Mouse (Mus musculus): ENCODE measurements at regions not wholly inside any gene's neighbourhood (a gene's known extent, or its start where the extent isn't known, plus 50 kb on each side); places are given as distances from the start of the nearest gene placed in this dataset.

DNA sequence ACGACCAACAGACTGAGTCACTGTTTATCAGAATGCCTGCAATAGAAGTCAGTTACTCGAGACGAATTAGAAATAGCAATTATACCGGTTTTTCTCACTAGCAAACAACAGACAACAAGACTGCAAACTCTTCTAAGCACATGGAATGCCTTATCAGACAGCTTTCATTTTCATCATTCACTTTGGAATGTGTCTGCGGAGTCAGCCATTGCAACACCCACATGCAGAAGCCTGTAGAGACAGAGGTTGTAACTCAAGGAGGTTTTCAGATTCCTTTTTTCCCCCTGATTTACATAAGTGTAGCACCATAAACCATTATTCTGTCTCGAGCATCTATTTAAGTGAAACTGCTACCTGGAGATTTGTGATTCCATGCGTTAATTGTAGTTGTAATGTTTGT lies 167.8 kb upstream of the Ahr start:
- TF ChIP-seq CTCF (IDR thresholded peaks at IDR 0.05; ENCODE audit: low read depth) (no peak), EP300 (IDR thresholded peaks at IDR 0.05; ENCODE audit: low read depth) (no peak)

Data from heart, postnatal 0 days (tissue).